In genomic region chr3:55523224-55523623, GRCm38 (mm10) we compare ENCODE assay signal across 9 mouse cellular contexts. TPM values are rescaled to one million over a fixed set of nuclear protein-coding genes. Genes with fewer than 3 reads are reported as not detected.
DNase-seq lines count a peak whose midpoint lies in the region; ATAC-seq lines count a peak whose summit lies in the region.
"Had no signal": no experiment of that assay in that cellular context is flagged by ENCODE, and none has a peak within 500 bp of the region (broad histone marks: within the 10 kb centered on the region; RNA-seq: fewer than 3 reads in every experiment).

No protein-coding gene starts in this region.

- intact Hi-C loops in heart, postnatal 36 days (cut with DNase I), result no loop called here

- peak overlapping the region; percentile 24 for H3K4me2 ChIP-seq in hindbrain, embryonic 15.5 days
- no peak overlapping the region for H3K4me2 ChIP-seq in liver, embryonic 13.5 days

- no peaks in the 10 kb centered on the region for H3K27me3 ChIP-seq in hindbrain, embryonic 15.5 days
- H3K27me3 ChIP-seq in liver, embryonic 13.5 days, result no peaks in the 10 kb centered on the region

- no peaks in the 10 kb centered on the region for H3K36me3 ChIP-seq in hindbrain, embryonic 15.5 days
- no peaks in the 10 kb centered on the region for H3K36me3 ChIP-seq in liver, embryonic 13.5 days

- DNase-seq in cerebellum, adult 18-20 months, result peak; percentile 49 to 53
- peak; percentile 56 for DNase-seq in cerebellum, adult 9-10 months
- DNase-seq in liver, embryonic 13.5 days, result no peak
- DNase-seq in natural killer cell, adult 2 months (ENCODE audit: low spot score in 2 of 2), result no peak
- DNase-seq in heart, postnatal 36 days, result no peak
- DNase-seq in gastrocnemius, postnatal 10 days, result no peak

- peak overlapping the region; percentile 87 for H3K27ac ChIP-seq in hindbrain, embryonic 15.5 days (replicated peaks)
- H3K27ac ChIP-seq in liver, embryonic 13.5 days, result no peak overlapping the region

- WGBS in hindbrain, embryonic 15.5 days, result 11% methylated on average over 7 of the region's 7 CpGs
- 64% methylated on average over 7 of the region's 7 CpGs for WGBS in liver, embryonic 13.5 days (ENCODE audit: insufficient replicate concordance)

- no peak overlapping the region for H3K4me3 ChIP-seq in hindbrain, embryonic 15.5 days
- no peak overlapping the region for H3K4me3 ChIP-seq in liver, embryonic 13.5 days (replicated peaks)

- peak; percentile 13; the same call in 1 of the 2 replicates for ATAC-seq in hindbrain, embryonic 15.5 days (ENCODE audit: low FRiP score, low read depth)
- 0 out of 2 replicates have a peak, but pooled peaks have one; percentile 20 for ATAC-seq in liver, embryonic 13.5 days (ENCODE audit: low read depth)

- H3K4me1 ChIP-seq in hindbrain, embryonic 15.5 days (replicated peaks), result peaks cover 73% of the 10 kb centered on the region
- H3K4me1 ChIP-seq in liver, embryonic 13.5 days (replicated peaks), result no peaks in the 10 kb centered on the region; the same call in 1 of the 2 replicates

- no peaks in the 10 kb centered on the region for H3K9me3 ChIP-seq in hindbrain, embryonic 15.5 days
- H3K9me3 ChIP-seq in liver, embryonic 13.5 days (replicated peaks), result no peaks in the 10 kb centered on the region

- H3K9ac ChIP-seq in hindbrain, embryonic 15.5 days, result peak overlapping the region; percentile 30
- no peak overlapping the region for H3K9ac ChIP-seq in liver, embryonic 13.5 days

RNA-seq across cellular contexts. Expression of gene Gm21954, which starts 51.2 kb away (rescaled TPM):
- not detected in 2 replicates for polyA plus RNA-seq in hindbrain, embryonic 15.5 days (2015; fragmentation: Nextera tagmentation; extraction: Ambion mirVana)
- polyA plus RNA-seq in liver, embryonic 13.5 days (2015; fragmentation: Nextera tagmentation; extraction: Ambion mirVana), result not detected in 2 replicates
- not detected for total RNA-seq in heart, postnatal 36 days (2021)
- total RNA-seq in gastrocnemius, postnatal 10 days (2021), result not detected
- total RNA-seq: megakaryocyte-erythroid progenitor cell, adult 5-6 weeks had no signal
- polyA plus RNA-seq: spleen, adult 2 months had no signal

Comparison
In these comparisons a context has a peak if more than half of its experiments do, and no peak if none do; other contexts are left out.
1. DNase-seq: peak in cerebellum, adult 18-20 months (2 of 2) and cerebellum, adult 9-10 months (single experiment); none in liver, embryonic 13.5 days (single experiment), natural killer cell, adult 2 months (0 of 2), heart, postnatal 36 days (0 of 2) and gastrocnemius, postnatal 10 days (single experiment).